Mouse (Mus musculus) mouse embryonic stem cell (cell line): Measurements from ENCODE around the gene Gm20388.
"Not testable (repeated sequence)": the region's sequence is repeated elsewhere in the genome, so short reads cannot be mapped to it uniquely, and the experiment has no call there.

ENCODE experiments used
- in situ Hi-C, 2 experiments: fragments of 300-500 bp; cut with MboI; formaldehyde crosslinking; loops; 1 replicate in 1 of 2; 3 replicates in 1 of 2; pipeline ENCODE4 v1.14.3; 2019 to 2020; ENCODE audit warnings: low sequenced_read_pairs in 2 of 2, low pct_unique_long_range_greater_than_20kb in 1 of 2, mixed read lengths in 1 of 2; ENCODE audit not compliant: unreplicated experiment in 1 of 2

The Gm20388 gene

DNA sequence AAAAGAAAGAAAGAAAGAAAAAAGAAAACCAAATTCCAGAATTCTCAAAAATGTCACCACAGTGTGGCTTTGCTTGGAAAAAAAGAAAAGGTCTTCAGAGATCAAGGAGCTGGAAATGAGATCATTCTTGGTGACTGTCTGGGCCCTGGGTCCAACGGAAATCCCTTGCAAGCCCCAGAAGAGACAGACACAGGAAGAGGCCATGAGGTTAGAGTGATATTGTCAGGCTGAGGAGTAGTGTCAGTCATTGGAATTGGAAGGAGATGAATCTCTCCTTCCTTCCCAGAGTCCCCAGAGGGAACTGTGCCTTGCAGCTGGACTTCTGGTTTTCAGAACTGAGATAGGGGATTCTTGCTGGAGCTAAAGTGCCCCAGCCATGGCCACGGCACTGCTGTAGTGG lies 788.9 kb downstream of the Gm20388 start:
- in situ Hi-C loops: no loop called here

DNA sequence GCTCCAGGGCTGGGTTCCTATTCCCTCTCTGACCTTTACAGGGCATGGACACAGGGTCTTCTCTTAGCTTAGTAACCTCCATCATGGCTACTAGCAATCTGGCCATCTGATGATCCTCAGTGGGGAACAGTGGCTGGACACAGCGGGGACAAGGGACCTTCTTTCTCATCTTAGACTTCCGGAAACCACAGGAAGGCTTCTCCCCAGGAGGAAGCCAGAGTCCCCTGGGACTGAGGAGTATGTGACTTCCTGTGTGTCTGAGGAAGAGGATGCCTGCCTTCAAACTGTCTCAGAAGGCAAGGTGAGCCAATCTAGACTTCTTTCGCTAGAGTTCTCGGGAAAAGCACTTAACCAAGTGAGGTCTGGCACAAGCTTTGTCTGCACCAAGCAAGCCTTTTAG lies 789.4 kb downstream of the Gm20388 start:
- in situ Hi-C loops: no loop called here

DNA sequence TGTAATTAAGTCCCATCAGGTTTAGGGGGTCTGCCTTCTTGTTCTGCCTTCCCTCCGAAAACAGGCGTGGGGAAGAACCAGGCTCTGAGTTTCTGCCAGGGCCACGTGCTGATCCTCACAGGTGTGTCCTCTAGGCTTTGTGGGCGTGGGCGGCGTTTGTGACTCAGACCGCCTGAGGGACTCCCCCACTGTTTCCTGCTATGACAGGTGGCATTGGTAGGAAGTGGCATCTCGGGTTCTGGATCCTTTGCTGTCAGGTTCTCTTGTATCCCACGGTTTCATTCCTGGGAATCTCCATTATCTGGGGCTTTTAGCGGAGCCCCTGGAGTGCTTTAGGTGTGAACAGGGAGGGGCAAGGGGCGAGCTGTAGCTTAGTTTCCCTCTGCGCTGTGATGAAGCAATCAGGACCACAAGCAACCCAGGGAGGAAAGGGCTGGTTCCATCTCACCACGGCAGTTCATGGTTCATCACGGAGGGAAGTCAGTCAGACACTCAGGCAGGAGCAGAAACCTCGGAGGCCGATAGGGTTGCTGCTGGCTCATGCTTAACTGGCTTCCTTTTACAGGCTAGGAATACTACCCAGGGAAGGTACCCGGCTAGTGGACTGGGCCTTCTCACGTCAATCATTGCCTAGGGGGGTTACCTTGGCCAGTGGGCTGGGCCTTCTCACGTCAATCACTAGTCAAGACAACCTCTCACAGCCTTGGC lies 791.3 kb downstream of the Gm20388 start:
- in situ Hi-C loops: no loop called here

GRCm38 (mm10) chr8:120704203-120704602 lies 793.6 kb downstream of the Gm20388 start:
- in situ Hi-C loops: no loop called here

DNA sequence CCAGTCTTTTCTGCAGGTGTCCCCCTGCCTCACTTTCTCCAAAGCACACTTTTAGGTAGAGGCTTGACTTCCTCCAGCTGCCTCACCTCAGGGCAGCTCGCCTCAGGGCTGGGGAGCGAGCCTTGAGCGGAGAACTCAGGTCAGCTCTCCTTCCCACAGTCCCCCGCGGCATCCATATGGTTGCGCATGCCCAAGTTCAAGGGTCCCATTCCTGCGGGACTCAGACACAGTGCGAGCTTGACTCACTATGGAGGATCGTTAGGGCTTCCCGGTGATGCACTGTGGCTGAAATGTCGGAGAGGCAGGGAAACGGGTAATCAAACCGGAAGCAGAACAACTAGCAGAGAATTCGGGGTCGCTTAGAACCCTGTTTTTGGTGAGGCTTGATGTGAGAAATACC lies 794.5 kb downstream of the Gm20388 start:
- in situ Hi-C loops: no loop called here

DNA sequence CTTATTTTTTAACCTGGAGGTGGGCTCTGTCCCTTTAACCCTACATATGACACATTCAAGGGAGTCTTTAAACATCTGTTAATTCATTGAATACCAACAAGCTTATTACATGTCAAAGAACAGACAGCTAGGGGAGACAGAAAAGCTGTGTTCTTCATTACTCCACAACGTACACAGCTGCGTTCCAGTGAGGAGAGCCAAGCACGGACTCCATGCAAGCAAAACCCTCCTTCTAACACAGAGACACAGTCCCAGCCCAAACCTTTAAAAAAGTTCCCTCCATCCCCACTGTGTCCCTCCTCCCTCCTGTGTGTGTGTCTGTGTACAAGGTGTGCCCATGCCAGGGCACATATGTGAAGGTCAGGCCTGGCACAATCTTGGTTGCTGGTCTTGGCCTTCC lies 795.6 kb downstream of the Gm20388 start:
- in situ Hi-C loops: no loop called here

DNA sequence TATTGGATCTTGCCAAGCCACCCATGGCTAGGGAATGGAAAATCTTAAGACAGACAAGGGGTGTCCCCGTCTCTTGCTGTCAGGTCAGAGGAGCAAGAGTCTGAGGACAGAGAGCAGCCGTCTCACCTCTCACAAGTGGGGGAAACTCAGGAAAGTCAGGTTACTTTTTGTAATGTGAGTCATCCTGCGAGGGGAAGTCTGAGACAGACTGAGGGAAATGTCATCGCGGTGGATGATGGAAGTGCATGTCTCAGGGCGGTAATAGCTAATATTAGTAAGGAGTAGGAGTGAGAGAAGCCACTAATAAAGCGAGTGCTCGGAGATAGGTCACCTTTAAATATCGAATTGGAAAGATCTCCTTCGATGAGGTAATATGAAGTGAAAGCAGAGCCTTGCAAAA lies 798.5 kb downstream of the Gm20388 start:
- in situ Hi-C loops: no loop called here

DNA sequence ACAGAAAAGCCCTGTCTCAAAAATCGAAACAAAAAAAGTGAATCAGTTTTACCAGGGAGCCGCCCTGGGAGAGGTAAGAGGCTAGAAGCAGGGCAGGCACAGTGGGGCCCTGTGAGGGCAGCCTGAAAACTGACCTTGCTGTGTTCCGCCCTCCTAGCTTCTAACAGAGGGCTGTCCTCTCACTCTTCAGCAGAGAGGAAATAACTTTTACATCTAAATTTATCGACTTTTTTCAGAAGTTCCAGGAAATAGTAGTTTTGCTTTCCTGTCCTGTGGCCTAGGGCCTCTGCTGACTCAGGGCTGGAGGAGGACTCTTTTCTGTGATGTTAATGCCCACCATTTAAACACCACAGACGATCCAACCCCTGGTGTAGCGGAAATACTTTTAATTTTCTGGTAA lies 804.6 kb downstream of the Gm20388 start:
- in situ Hi-C loops: no loop called here

DNA sequence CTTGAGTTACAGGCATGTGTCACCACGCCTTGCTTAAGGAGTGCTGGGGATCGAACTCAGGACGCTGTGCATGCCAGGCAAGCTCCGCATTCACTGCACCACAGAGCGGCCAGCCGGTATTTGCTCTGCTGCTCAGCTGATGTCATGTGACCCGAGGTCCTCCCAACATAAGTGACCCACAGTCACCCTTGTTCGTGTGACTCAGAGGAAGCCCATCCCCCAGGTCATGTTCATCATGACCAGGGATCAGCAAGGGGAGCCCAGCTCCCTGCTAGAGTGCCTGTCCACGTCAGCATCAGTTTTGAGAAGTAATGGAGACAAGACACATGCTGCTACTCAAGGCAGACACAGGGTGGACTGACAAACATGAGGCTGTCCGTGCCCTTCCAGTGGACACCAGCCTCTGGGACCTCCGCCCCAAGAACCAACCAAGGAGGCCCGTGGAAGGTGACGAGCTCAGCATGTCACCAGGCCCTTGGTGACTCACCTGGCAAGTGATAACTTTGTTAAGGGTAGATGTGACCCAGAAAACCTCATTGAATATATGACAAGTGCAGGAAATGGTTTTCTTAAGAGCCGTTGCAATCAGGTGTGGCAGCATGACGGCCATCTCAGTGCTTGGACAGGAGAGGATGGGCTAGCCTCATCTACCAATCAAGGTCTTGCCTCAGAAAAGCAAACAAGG lies 805.5 kb downstream of the Gm20388 start:
- in situ Hi-C loops: no loop called here

DNA sequence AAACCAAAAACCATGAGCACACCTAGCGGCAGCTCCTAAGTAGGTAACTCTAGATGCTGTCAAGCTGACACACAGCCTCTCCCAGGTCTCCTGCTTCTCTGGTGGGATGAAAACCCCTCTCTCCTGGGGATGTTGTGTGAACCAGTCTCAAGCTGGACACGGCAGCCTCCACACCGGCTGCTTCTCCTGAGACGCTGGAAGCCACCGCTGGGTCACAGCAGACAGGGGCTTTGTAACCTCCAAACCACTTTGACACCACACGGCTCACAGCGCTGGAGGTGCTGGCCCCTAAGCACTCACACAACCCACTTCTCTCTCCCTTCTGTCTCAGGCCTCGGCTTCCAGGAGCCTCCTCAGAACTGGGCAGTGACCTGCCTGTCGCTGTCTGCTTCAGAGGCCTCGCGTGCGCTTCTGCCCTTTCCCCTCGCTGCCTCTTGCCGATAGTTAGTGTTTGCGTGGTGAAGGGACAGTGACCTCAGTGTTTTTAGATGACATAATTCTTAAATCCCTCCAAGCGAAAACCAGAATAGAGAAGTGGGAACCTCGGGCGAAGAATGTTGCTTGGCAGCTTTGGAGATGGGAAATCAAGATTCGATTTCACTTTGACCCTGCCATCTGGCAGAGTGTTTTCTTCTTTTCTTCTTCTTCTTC lies 809.1 kb downstream of the Gm20388 start:
- in situ Hi-C loops: no loop called here

DNA sequence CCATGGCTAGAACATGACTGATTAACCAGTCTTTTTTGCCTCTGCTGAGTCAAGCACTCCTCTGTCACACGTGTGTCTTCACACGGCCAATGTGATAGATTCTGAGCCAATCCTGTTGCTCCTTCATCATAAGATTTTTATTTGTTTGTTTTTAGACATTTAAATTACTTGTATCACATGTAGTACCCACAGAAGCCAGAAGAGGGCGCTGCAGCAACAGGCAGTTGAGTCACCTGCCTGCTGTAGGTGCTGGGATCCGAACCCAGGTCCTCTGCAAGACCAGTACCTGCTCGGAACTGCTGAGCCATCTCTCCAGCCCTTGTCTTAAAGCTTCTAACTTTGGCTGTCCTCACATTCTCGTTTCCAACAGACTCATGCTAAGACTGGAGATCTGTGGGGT lies 812.4 kb downstream of the Gm20388 start:
- in situ Hi-C loops: no loop called here

- in situ Hi-C loops: not testable (repeated sequence)
Observed at GRCm38 (mm10) chr8:120724096-120724495, 813.5 kb downstream of the Gm20388 start.

- in situ Hi-C loops: no loop called here
Observed at GRCm38 (mm10) chr8:120724816-120725575, 814.4 kb downstream of the Gm20388 start.

DNA sequence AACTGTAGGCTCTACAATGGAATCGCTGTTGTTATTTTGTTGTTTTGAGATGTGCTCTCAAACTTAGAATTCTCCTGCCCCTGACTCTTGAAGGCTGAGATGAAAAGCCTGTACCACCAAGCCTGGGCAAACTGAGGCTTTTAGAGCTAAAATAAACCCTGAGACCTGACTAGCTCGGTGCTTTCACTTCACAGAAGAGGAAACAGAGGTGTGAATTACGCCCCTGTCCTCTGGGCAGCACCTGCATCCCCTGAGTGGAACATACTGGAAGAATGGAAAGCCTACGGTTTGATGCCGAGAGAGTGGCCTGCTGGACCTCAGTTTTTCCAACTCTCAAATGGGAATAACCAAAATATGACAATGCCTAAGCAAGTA lies 814.9 kb downstream of the Gm20388 start:
- in situ Hi-C loops: no loop called here

- in situ Hi-C loops: no loop called here
Observed at GRCm38 (mm10) chr8:120726051-120726450, 815.4 kb downstream of the Gm20388 start.

DNA sequence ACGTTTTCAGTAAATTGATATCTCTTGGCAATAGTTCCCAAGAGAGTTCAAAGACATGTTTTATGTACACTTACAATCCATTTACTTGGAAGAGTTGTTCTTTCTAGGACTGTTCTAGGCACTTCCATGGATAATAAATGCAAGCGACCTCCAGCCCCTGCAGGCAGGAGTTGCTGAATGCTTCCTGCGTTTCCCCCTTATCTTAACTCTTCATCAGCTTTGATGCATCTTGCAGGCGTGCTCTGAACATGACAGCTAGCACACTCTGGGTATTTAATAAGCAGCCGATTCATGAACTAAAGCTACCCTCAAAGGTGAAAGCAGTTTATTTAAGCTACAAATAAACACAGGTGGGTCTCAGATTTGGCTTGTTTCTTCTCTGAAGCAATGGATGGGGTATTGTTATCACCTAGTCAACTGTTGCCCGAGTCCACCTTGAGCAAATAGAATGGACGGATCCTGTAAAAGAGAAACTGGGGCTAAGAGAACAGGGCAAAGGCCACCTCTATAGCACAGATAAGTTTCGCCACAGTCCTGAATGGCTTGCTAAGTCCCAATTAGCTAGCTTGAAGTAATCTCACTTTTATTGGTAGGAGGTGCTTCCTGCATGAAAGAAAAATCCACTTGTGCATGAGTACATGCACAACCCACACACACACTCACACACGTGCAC lies 818.0 kb downstream of the Gm20388 start:
- in situ Hi-C loops: no loop called here

GRCm38 (mm10) chr8:120731582-120731981 lies 820.9 kb downstream of the Gm20388 start:
- in situ Hi-C loops: no loop called here

- in situ Hi-C loops: no loop called here
Observed at GRCm38 (mm10) chr8:120732068-120732467, 821.4 kb downstream of the Gm20388 start.
